Mouse (Mus musculus) ES-Bruce4 (cell line): ENCODE data around the gene Drd4. TPM values are rescaled to one million over a fixed set of nuclear protein-coding genes. Genes with fewer than 3 reads are reported as not detected.

ENCODE experiments used
- H3K27ac ChIP-seq: 2 replicates; pipeline ENCODE4 v1.5.1; 2012; ENCODE audit warnings: low read length, inconsistent platforms; ENCODE audit not compliant: insufficient read depth
- H3K27me3 ChIP-seq: 2 replicates; pipeline ENCODE4 v1.6.1; 2012; ENCODE audit warnings: mild to moderate bottlenecking, low read length, inconsistent platforms; ENCODE audit not compliant: control insufficient read depth, poor library complexity, insufficient read depth, severe bottlenecking
- H3K36me3 ChIP-seq: 2 replicates; pipeline ENCODE4 v1.6.1; 2012; ENCODE audit warnings: inconsistent platforms, mild to moderate bottlenecking, low read length, moderate library complexity; ENCODE audit not compliant: control insufficient read depth, poor library complexity, insufficient read depth, severe bottlenecking
- H3K4me1 ChIP-seq: one replicate; pipeline ENCODE4 v1.8.1; 2011; ENCODE audit warnings: low read length; ENCODE audit not compliant: control insufficient read depth, insufficient read depth
- H3K4me3 ChIP-seq: 2 replicates; pipeline ENCODE4 v1.5.1; 2011; ENCODE audit warnings: low read depth, mild to moderate bottlenecking, low read length
- H3K9ac ChIP-seq: 2 replicates; pipeline ENCODE4 v1.6.1; 2012; ENCODE audit warnings: low read depth, mild to moderate bottlenecking, inconsistent platforms; ENCODE audit not compliant: poor library complexity, severe bottlenecking
- H3K9me3 ChIP-seq: replicated peaks from 2 replicates; pipeline ENCODE4 v1.6.1; 2012; ENCODE audit warnings: mild to moderate bottlenecking, low read length, inconsistent platforms; ENCODE audit not compliant: control insufficient read depth, poor library complexity, insufficient read depth, severe bottlenecking
- CTCF ChIP-seq: IDR thresholded peaks from one replicate; pipeline ENCODE4 v1.8.1; 2011; ENCODE audit warnings: low read depth, low read length
- EP300 ChIP-seq: IDR thresholded peaks from 2 replicates; pipeline ENCODE4 v1.6.1; 2011; ENCODE audit warnings: low read depth, low read length; ENCODE audit not compliant: insufficient read depth
- POLR2A ChIP-seq: IDR thresholded peaks from one replicate; pipeline ENCODE4 v1.8.1; 2011; ENCODE audit warnings: low read length; ENCODE audit not compliant: insufficient read depth
- polyA plus RNA-seq: library from polyadenylated mRNA; stranded (reverse); fragments of >200 nt; gene quantifications from 2 replicates; pipeline ENCODE4 v1.2.4, GENCODE M21; 2011; ENCODE audit warnings: low read depth; ENCODE audit not compliant: missing spikeins, insufficient read depth, insufficient read length

Drd4 gene
- polyA plus RNA-seq, 1 experiment, result 0.21 TPM

DNA sequence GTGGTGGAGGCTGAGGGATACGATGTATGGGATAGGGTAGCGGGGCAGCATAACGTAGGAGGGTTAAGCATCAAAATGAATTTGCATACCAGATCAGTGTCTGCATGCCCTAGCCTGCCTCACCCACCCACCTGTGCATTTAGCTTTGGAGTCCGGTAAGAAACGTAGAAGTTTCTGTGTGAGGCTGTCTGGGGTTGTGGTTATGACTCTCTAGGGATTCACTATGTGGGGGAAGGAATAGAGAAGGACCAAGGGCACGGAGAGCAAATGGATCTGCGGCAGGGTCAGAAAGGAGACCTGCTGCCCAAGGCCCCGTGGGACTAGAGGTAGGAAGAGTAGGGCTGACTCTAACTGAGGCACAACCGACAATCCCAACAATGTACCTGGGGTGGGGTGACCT is 16.4 kb upstream of the Drd4 start:
- Histone ChIP-seq H3K4me1 (peaks cover 1% of the 10 kb centered on the region), H3K9me3 (no peaks in the 10 kb centered on the region), H3K9ac (no peak overlapping the region), H3K27ac (no peak overlapping the region), H3K36me3 (no peaks in the 10 kb centered on the region), H3K4me3 (no peak overlapping the region), H3K27me3 (no peaks in the 10 kb centered on the region)
- TF ChIP-seq CTCF (no peak), POLR2A (no peak), EP300 (no peak)

- Histone ChIP-seq H3K27me3 (no peaks in the 10 kb centered on the region), H3K4me1 (peaks cover 1% of the 10 kb centered on the region), H3K9ac (no peak within 1 kb of the TSS), H3K27ac (no peak within 1 kb of the TSS), H3K9me3 (no peaks in the 10 kb centered on the region), H3K4me3 (no peak within 1 kb of the TSS), H3K36me3 (no peaks in the 10 kb centered on the region)
- TF ChIP-seq CTCF, result no peak
- TF ChIP-seq EP300, result no peak
- TF ChIP-seq POLR2A, result no peak
These were observed 15.3 kb upstream of the Drd4 start, which contains the start of gene Cdhr5 for GRCm38 (mm10) chr7:141276546-141276945. Cdhr5 (minus strand) TSS chr7:141276786.

- H3K4me3 ChIP-seq, result no peak overlapping the region
- H3K27me3 ChIP-seq, result no peaks in the 10 kb centered on the region
- TF ChIP-seq CTCF, result no peak
- no peak for TF ChIP-seq EP300
- no peak for TF ChIP-seq POLR2A
- H3K27ac ChIP-seq, result no peak overlapping the region
- no peaks in the 10 kb centered on the region for H3K9me3 ChIP-seq
- peaks cover 1% of the 10 kb centered on the region for H3K4me1 ChIP-seq
- H3K36me3 ChIP-seq, result no peaks in the 10 kb centered on the region
- no peak overlapping the region for H3K9ac ChIP-seq
These were observed 13.8 kb upstream of the Drd4 start for GRCm38 (mm10) chr7:141277701-141278678.

DNA sequence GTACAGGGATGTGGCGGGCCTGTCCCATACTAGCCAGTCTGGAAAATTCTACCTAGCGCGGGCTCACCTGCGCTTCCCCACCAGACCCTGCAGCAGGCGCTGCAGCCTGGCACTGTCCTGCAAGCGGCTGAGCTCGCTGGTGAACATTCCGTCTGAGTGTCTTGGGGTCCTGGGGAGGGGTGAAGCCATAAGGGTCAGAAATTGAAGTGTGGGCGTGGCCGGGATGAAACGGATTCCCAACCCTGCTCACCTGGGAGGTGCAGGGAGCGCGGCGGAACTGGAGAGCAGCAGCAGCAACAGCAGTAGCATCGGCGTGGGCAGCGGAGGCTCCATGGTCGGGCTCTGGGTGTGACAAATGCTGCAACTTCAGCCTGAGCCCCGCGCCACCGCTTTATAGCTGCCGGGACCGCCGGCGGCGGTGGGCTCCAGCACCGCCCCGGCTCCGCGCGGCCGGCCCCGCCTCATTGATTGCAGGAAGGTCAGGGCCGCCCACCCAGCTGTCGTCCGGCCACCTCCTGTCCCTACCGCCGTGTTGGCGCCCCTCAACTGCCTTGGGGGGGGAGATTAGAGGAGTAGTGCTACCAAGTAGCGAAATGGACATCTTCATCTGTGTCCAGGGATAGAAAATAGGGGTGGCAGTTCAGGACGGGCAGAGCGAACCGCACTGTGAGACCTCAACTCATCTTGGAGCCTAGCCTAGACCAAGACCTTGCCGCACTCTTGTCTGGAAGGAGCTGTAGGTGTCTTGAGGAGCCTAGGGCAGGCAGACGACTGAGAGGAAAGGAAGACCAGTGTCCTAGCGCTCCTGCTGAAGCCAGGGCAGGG is 12.8 kb upstream of the Drd4 start, which contains the start of gene Sct:
Sct (minus strand) TSS at position 368 of the 825 bp plus-strand sequence.
- Histone ChIP-seq H3K9me3 (no peaks in the 10 kb centered on the region), H3K27ac (no peak within 1 kb of the TSS), H3K36me3 (no peaks in the 10 kb centered on the region), H3K4me1 (peaks cover 1% of the 10 kb centered on the region), H3K9ac (peak within 1 kb of the TSS; percentile 9), H3K4me3 (peak within 1 kb of the TSS; percentile 69), H3K27me3 (no peaks in the 10 kb centered on the region)
- TF ChIP-seq CTCF (peak; percentile 43), EP300 (no peak)

GRCm38 (mm10) chr7:141281442-141281841 is 10.4 kb upstream of the Drd4 start:
- Histone ChIP-seq H3K4me1 (peaks cover 1% of the 10 kb centered on the region), H3K36me3 (no peaks in the 10 kb centered on the region), H3K4me3 (no peak overlapping the region), H3K27me3 (no peaks in the 10 kb centered on the region), H3K27ac (no peak overlapping the region), H3K9ac (no peak overlapping the region), H3K9me3 (no peaks in the 10 kb centered on the region)
- TF ChIP-seq EP300, result no peak
- TF ChIP-seq POLR2A, result no peak
- no peak for TF ChIP-seq CTCF

DNA sequence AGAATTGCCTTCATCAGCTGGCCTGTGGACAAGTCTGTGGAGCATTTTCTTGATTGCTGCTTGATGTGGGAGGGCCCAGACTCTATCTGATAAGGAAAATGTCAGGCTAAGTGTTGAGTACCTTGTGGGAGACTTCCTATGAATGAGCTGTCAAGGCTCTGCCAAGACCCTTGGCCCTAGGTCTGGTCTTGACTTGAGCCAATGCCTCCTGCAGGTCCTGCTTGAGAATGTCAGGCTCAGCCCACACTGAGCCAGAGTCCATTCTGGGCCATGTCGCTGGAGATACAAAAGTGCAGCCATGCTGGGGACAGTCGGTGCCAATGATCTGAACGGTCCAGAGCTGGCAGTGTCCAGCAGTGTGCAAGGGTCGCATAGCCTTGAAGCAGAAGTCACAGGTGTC is 9.1 kb upstream of the Drd4 start:
- Histone ChIP-seq H3K4me1 (no peaks in the 10 kb centered on the region), H3K27ac (no peak overlapping the region), H3K9ac (no peak overlapping the region), H3K9me3 (no peaks in the 10 kb centered on the region), H3K4me3 (no peak overlapping the region), H3K36me3 (no peaks in the 10 kb centered on the region), H3K27me3 (no peaks in the 10 kb centered on the region)
- no peak for TF ChIP-seq POLR2A
- TF ChIP-seq CTCF, result no peak
- no peak for TF ChIP-seq EP300
